Mouse (Mus musculus): ENCODE data around the gene Dennd5a. TPM values are rescaled to one million over a fixed set of nuclear protein-coding genes. Genes with fewer than 3 reads are reported as not detected.

The Dennd5a gene
- polyA plus RNA-seq, 1 experiment = 214 TPM

GRCm38 (mm10) chr7:109890256-109890655 lies 70.0 kb downstream of the Dennd5a start:
- Histone ChIP-seq H3K27ac (ENCODE audit: insufficient read depth, low read length) (no peak overlapping the region), H3K4me1 (ENCODE audit: control insufficient read depth, insufficient read depth, low read length) (no peaks in the 10 kb centered on the region), H3K4me3 (ENCODE audit: insufficient read depth, low read length) (no peak overlapping the region)
- TF ChIP-seq CTCF (IDR thresholded peaks at IDR 0.05; ENCODE audit: extremely low read depth, insufficient read depth, low read length) (no peak), POLR2A (IDR thresholded peaks at IDR 0.05; ENCODE audit: extremely low read depth, insufficient read depth, low read length) (no peak)

GRCm38 (mm10) chr7:109889300-109889699 lies 71.0 kb downstream of the Dennd5a start:
- Histone ChIP-seq H3K4me1 (ENCODE audit: control insufficient read depth, insufficient read depth, low read length) (no peaks in the 10 kb centered on the region), H3K27ac (ENCODE audit: insufficient read depth, low read length) (no peak overlapping the region), H3K4me3 (ENCODE audit: insufficient read depth, low read length) (no peak overlapping the region)
- TF ChIP-seq CTCF (IDR thresholded peaks at IDR 0.05; ENCODE audit: extremely low read depth, insufficient read depth, low read length) (no peak), POLR2A (IDR thresholded peaks at IDR 0.05; ENCODE audit: extremely low read depth, insufficient read depth, low read length) (no peak)

GRCm38 (mm10) chr7:109886249-109886648 lies 74.0 kb downstream of the Dennd5a start:
- no peak for TF ChIP-seq CTCF (IDR thresholded peaks at IDR 0.05; ENCODE audit: extremely low read depth, insufficient read depth, low read length)
- H3K4me1 ChIP-seq (ENCODE audit: control insufficient read depth, insufficient read depth, low read length) = no peaks in the 10 kb centered on the region; the same call in 1 of the 2 replicates
- H3K4me3 ChIP-seq (ENCODE audit: insufficient read depth, low read length) = no peak overlapping the region
- no peak overlapping the region for H3K27ac ChIP-seq (ENCODE audit: insufficient read depth, low read length)

GRCm38 (mm10) chr7:109882574-109882973 lies 77.7 kb downstream of the Dennd5a start:
- Histone ChIP-seq H3K4me1 (ENCODE audit: control insufficient read depth, insufficient read depth, low read length) (no peaks in the 10 kb centered on the region; the same call in 1 of the 2 replicates), H3K4me3 (ENCODE audit: insufficient read depth, low read length) (no peak overlapping the region), H3K27ac (ENCODE audit: insufficient read depth, low read length) (no peak overlapping the region)
- no peak for TF ChIP-seq CTCF (IDR thresholded peaks at IDR 0.05; ENCODE audit: extremely low read depth, insufficient read depth, low read length)
- no peak for TF ChIP-seq POLR2A (IDR thresholded peaks at IDR 0.05; ENCODE audit: extremely low read depth, insufficient read depth, low read length)

GRCm38 (mm10) chr7:109881561-109882099 lies 78.6 kb downstream of the Dennd5a start:
- no peak overlapping the region for H3K27ac ChIP-seq (ENCODE audit: insufficient read depth, low read length)
- TF ChIP-seq CTCF (IDR thresholded peaks at IDR 0.05; ENCODE audit: extremely low read depth, insufficient read depth, low read length) (no peak), POLR2A (IDR thresholded peaks at IDR 0.05; ENCODE audit: extremely low read depth, insufficient read depth, low read length) (no peak)
- no peaks in the 10 kb centered on the region; the same call in 1 of the 2 replicates for H3K4me1 ChIP-seq (ENCODE audit: control insufficient read depth, insufficient read depth, low read length)
- H3K4me3 ChIP-seq (ENCODE audit: insufficient read depth, low read length) = no peak overlapping the region

- Histone ChIP-seq H3K27ac (ENCODE audit: insufficient read depth, low read length) (no peak overlapping the region), H3K4me1 (ENCODE audit: control insufficient read depth, insufficient read depth, low read length) (no peaks in the 10 kb centered on the region; the same call in 1 of the 2 replicates), H3K4me3 (ENCODE audit: insufficient read depth, low read length) (no peak overlapping the region)
- TF ChIP-seq CTCF (IDR thresholded peaks at IDR 0.05; ENCODE audit: extremely low read depth, insufficient read depth, low read length) (no peak), POLR2A (IDR thresholded peaks at IDR 0.05; ENCODE audit: extremely low read depth, insufficient read depth, low read length) (no peak)
Observed at GRCm38 (mm10) chr7:109879158-109879557, 81.1 kb downstream of the Dennd5a start.

- Histone ChIP-seq H3K4me1 (ENCODE audit: control insufficient read depth, insufficient read depth, low read length) (no peaks in the 10 kb centered on the region), H3K4me3 (ENCODE audit: insufficient read depth, low read length) (no peak overlapping the region), H3K27ac (ENCODE audit: insufficient read depth, low read length) (no peak overlapping the region)
- TF ChIP-seq POLR2A (IDR thresholded peaks at IDR 0.05; ENCODE audit: extremely low read depth, insufficient read depth, low read length) (no peak), CTCF (IDR thresholded peaks at IDR 0.05; ENCODE audit: extremely low read depth, insufficient read depth, low read length) (no peak)
Observed at GRCm38 (mm10) chr7:109876085-109876484, 84.2 kb downstream of the Dennd5a start.

- no peak for TF ChIP-seq POLR2A (IDR thresholded peaks at IDR 0.05; ENCODE audit: extremely low read depth, insufficient read depth, low read length)
- TF ChIP-seq CTCF (IDR thresholded peaks at IDR 0.05; ENCODE audit: extremely low read depth, insufficient read depth, low read length) = no peak
- Histone ChIP-seq H3K27ac (ENCODE audit: insufficient read depth, low read length) (no peak overlapping the region), H3K4me1 (ENCODE audit: control insufficient read depth, insufficient read depth, low read length) (no peaks in the 10 kb centered on the region), H3K4me3 (ENCODE audit: insufficient read depth, low read length) (no peak overlapping the region)
Observed at GRCm38 (mm10) chr7:109875598-109875997, 84.7 kb downstream of the Dennd5a start.

- no peak overlapping the region for H3K27ac ChIP-seq (ENCODE audit: insufficient read depth, low read length)
- no peak overlapping the region for H3K4me3 ChIP-seq (ENCODE audit: insufficient read depth, low read length)
- no peak for TF ChIP-seq CTCF (IDR thresholded peaks at IDR 0.05; ENCODE audit: extremely low read depth, insufficient read depth, low read length)
- no peaks in the 10 kb centered on the region for H3K4me1 ChIP-seq (ENCODE audit: control insufficient read depth, insufficient read depth, low read length)
Observed at GRCm38 (mm10) chr7:109875033-109875432, 85.2 kb downstream of the Dennd5a start.

- Histone ChIP-seq H3K4me3 (ENCODE audit: insufficient read depth, low read length) (no peak overlapping the region), H3K27ac (ENCODE audit: insufficient read depth, low read length) (no peak overlapping the region), H3K4me1 (ENCODE audit: control insufficient read depth, insufficient read depth, low read length) (no peaks in the 10 kb centered on the region)
- no peak for TF ChIP-seq CTCF (IDR thresholded peaks at IDR 0.05; ENCODE audit: extremely low read depth, insufficient read depth, low read length)
- no peak for TF ChIP-seq POLR2A (IDR thresholded peaks at IDR 0.05; ENCODE audit: extremely low read depth, insufficient read depth, low read length)
Observed at GRCm38 (mm10) chr7:109873170-109873569, 87.1 kb downstream of the Dennd5a start.
